Mouse (Mus musculus) bone marrow, adult 2 months (tissue): ENCODE measurements around the gene Hoxd9. TPM values are rescaled to one million over a fixed set of nuclear protein-coding genes. Genes with fewer than 3 reads are reported as not detected.

Experiments
- H3K27ac ChIP-seq: fragments of 200-500 bp; 2 replicates; pipeline ENCODE4 v1.5.1; 2012; ENCODE audit warnings: low read depth, mild to moderate bottlenecking, control low read depth, inconsistent platforms, low read length; ENCODE audit not compliant: control insufficient read depth, poor library complexity, insufficient read depth
- H3K4me1 ChIP-seq: fragments of 200-500 bp; 2 replicates; pipeline ENCODE4 v1.6.1; 2011; ENCODE audit warnings: low read length; ENCODE audit not compliant: control insufficient read depth, insufficient read depth
- H3K4me3 ChIP-seq: fragments of 200-500 bp; replicated peaks from 2 replicates; pipeline ENCODE3; 2011; ENCODE audit warnings: mild to moderate bottlenecking, low read depth, low read length, control low read depth; ENCODE audit not compliant: control insufficient read depth
- CTCF ChIP-seq: fragments of 200-500 bp; IDR thresholded peaks from 2 replicates; pipeline ENCODE4 v1.5.1; 2011; ENCODE audit warnings: low read length, control low read depth; ENCODE audit not compliant: control insufficient read depth, insufficient read depth
- POLR2A ChIP-seq: fragments of 200-500 bp; IDR thresholded peaks from 2 replicates; pipeline ENCODE4 v1.6.1; 2011; ENCODE audit warnings: low read depth, mild to moderate bottlenecking, control low read depth, low read length, borderline replicate concordance; ENCODE audit not compliant: control insufficient read depth
- WGBS: fragments of 180-500 bp; shearing (Covaris S2); methylation state at CpG from one replicate; pipeline ENCODE4 v1.1.7; 2018; 5-methylcytosine and 5-hydroxymethylcytosine counted together
- polyA plus RNA-seq: library from polyadenylated mRNA; stranded (reverse); fragments of >200 nt; gene quantifications from 2 replicates; pipeline ENCODE4 v1.2.4, GENCODE M21; 2011; ENCODE audit warnings: low replicate concordance; ENCODE audit not compliant: missing spikeins, insufficient read depth, insufficient read length

The Hoxd9 gene
- polyA plus RNA-seq, 1 experiment: not detected

DNA sequence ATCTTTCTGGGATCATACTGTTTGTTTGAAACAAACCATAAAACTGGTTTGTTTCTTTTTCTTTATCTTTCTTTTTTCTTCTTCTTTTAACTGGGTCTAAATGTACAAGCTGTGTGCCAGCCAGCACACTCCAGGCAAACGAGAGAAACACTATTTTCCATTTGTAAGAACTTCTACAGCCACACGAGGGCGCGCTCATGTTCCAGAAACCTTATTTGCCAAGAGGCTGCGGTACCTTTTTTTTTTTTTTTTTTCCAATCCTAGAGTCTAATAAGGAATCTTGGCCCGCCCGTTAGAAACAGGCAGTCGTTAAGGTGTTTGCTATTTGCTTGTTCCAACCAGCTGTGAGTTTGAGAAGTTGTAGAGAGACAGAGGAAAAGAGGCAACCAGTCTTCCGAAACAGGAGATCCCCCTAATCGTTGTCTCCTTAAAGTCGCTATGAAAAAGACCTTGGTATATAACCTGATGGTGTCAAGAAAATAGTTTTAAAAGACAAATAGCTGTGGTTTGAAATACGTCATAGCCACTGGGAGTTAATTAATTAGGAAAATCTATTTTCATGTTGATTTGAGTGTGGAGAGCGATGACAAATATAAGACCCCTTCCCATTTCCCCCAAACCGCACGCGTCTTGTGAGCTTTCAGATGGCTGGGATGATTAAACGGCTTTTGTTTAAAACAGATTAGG lies 11.1 kb upstream of the Hoxd9 start:
- 13% methylated on average over 17 of the region's 17 CpGs for WGBS
- no peaks in the 10 kb centered on the region for H3K4me1 ChIP-seq
- no peak for TF ChIP-seq POLR2A
- 0 out of 2 replicates have a peak, but pooled peaks have one; percentile 26 for TF ChIP-seq CTCF
- no peak overlapping the region for H3K27ac ChIP-seq
- H3K4me3 ChIP-seq: no peak overlapping the region

DNA sequence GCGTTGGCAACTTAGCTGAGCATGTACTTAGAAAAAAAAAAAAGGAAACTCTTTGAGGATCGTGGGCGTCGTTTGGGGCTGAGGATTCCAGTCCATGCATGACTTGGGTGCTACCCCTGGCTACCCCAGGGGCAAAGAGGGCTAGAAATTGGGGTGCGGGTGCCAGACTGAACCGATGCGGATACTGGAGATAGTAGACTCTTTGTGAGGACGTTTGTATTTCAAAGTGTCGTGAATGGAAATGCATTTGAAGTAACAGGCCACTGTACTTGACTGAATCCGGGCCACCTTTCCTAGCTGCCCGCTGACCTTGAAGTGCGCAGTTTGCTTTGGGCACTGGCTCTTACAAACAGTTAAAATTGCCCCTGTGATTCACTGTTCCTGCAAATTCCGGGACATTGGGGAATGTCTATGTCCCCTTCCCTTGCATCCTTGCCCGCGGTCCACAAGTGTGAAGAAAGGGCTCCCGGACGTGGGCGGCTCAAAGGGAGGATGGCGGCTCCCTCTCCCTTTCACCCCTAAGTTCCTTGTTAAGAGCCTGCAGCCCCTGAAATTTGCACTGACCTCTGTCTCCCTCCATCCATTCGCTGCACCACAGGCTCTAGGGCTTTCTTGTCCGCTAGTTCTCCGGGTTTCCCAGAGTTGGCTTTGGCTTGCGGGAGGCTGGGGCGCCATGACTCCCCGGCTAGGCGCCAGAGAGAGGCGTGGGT lies 10.4 kb upstream of the Hoxd9 start:
- 5% methylated on average over 27 of the region's 27 CpGs for WGBS
- TF ChIP-seq POLR2A (no peak), CTCF (no peak)

DNA sequence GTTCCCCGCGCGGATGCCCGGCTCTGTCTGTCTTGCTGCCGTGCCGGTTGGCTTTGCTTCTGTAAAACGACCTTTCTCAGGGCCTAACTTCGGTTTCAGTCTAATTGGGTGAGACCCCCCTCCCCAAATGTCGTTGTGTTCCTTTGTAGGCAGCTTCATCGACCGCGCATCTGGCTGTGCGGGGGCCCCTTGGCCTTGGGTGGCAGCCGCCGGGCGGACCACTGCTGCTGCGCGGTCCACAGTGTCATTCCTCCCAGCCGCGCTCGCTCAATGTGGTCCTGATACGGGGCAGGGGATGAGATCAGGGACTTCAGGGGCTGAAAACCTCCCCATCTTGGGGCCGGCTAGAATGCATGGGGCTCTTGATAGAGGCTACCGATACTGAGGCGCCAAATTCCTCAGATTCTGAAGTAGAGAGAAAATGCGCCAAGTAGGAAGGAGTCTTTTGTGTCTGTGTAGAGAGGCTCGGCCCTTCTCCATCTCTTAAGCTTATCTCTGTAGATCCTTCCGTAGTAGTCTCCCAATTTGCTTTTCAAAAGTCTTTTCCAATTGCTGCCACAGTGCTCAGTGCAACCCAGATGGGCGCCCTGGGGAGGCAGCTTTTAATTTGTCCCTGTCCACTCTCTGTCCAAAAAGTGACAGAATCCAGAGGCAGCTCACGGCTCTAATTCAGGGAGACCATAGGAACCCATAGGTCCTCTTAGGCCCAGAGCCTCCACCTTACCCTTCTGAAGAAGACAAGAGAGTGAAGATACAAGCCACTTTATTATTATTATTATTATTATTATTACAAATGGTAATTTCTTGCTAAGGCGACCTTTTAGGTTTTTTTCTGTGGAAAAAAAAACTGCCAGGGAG lies 9.6 kb upstream of the Hoxd9 start:
- Histone ChIP-seq H3K4me3 (no peak overlapping the region), H3K27ac (no peak overlapping the region), H3K4me1 (no peaks in the 10 kb centered on the region)
- WGBS: 5% methylated on average over 31 of the region's 31 CpGs
- TF ChIP-seq CTCF: no peak
- TF ChIP-seq POLR2A: no peak

More for the DNA sequence above, 10.4 kb upstream of the Hoxd9 start:
- Histone ChIP-seq H3K4me3 (no peak overlapping the region), H3K4me1 (no peaks in the 10 kb centered on the region), H3K27ac (no peak overlapping the region)

DNA sequence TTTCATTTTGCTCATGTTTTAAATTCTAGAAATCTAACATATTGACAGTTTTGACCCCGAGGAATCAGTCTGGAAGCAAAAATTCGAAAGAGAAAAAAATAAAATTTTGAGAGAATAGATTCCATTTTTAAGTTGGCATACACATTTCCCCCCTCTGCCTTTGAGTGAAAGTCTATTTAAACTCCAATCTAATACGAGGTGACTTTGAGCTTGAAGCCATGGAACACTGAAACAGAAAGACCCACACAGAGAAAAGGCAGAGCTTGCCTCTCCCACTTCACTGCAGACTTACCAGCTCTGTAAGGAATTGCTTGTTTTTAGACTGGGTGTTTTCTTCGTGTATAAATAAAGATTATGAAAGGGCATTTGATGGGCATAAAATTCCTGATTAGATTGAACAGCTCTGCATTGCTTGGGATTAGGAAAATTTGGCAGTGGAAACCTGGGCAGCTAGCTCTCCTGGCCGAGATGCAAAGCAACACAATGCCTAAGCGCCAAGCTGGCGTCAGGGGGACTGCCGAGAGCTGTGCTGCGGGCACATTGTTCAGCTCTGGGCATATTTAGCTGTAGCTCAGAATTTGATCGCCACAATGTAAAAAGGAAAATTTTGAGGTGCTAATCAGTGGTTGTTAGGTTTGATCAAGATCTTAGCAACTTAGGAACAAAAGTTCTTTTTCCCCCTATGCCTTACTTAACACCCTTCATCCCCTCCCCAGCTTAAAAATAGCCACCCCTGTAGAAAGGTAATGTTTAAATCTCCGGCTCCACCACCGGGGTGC lies 8.5 kb upstream of the Hoxd9 start:
- no peak overlapping the region for H3K27ac ChIP-seq
- TF ChIP-seq CTCF: no peak
- no peak for TF ChIP-seq POLR2A
- WGBS: 6% methylated on average over 12 of the region's 12 CpGs
- H3K4me3 ChIP-seq: no peak overlapping the region
- no peaks in the 10 kb centered on the region for H3K4me1 ChIP-seq

DNA sequence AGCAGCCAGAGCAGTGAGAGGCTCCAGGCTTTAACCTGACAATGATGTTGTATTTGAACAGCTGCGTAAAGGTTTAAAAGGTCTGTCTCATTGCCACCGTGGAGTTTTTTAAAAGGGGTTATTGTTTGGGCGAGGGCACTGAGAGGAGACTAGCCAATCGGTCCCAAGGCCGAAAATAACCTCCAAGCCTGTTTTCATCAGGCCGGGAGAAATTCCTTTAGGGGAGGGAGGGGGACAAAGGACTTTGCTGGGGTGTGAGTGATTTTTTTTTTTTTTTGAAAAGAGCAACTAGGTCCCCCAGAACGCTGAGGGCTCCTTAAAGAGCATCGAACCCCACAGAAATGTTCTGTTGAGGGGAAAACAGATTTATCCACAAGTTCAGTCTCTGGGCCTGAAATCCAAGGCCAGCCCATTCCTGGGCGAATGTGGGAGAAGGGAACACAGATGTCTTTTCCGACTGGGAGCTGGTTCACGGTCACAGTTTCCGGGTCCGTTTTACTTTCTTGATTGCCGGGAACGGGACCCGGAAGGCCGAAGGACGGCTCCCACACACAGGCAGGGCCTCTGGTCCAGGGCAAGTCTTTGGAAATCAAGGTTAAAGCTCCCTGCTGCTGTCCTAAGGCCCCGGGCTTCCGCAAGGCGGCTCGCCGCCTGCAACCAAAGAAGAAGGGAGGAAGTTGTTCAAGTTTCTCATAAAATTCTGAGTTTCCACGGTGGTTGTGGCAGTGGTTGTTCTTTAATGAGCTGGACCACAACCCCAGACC lies 7.8 kb upstream of the Hoxd9 start:
- 2% methylated on average over 24 of the region's 24 CpGs for WGBS
- Histone ChIP-seq H3K27ac (no peak overlapping the region), H3K4me1 (no peaks in the 10 kb centered on the region), H3K4me3 (no peak overlapping the region)
- TF ChIP-seq POLR2A: no peak

DNA sequence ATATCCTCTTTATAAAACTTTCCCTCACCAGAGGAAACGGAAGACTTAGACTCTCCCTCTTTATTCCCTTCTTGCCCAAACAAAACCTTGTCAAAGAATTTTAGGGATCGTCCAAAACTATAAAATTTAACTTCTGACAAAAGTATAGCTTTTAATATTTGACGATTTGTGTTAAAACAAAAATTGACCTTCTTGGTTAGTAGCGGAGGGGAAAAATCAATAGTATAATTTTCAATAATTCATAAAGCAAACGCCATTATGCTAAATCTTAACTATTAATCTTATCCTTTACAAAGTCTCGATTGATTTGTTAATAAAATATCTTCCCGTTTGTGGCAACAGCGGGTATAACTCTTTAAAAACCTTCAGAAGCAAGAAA lies 7.2 kb upstream of the Hoxd9 start:
- TF ChIP-seq CTCF: no peak
- TF ChIP-seq POLR2A: no peak
- H3K4me3 ChIP-seq: no peak overlapping the region
- H3K27ac ChIP-seq: no peak overlapping the region
- no peaks in the 10 kb centered on the region for H3K4me1 ChIP-seq
- 7% methylated on average over 8 of the region's 8 CpGs for WGBS
